Mouse (Mus musculus) hindbrain, embryonic 11.5 days (tissue): ENCODE data around the gene Cacnb1. TPM values are rescaled to one million over a fixed set of nuclear protein-coding genes. Genes with fewer than 3 reads are reported as not detected.

Experiments used
- ATAC-seq: fragments of 200-750 bp; cut with Nextera tagmentation; 2 replicates; pipeline ENCODE4 v1.8.0; 2017; ENCODE audit warnings: mild to moderate bottlenecking, moderate TSS enrichment, moderate library complexity; ENCODE audit not compliant: low FRiP score
- DNase-seq: peaks from one replicate; pipeline ENCODE4 v3.0.0-alpha.2; 2015; ENCODE audit warnings: low spot score
- H3K27ac ChIP-seq: fragments of 300-500 bp; sonication (generic); 2 replicates; pipeline ENCODE4 v1.5.1; 2014; ENCODE audit warnings: mild to moderate bottlenecking, low read depth, low read length
- H3K27me3 ChIP-seq: fragments of 300-500 bp; sonication (generic); 2 replicates; pipeline ENCODE4 v1.6.1; 2014; ENCODE audit warnings: mild to moderate bottlenecking, low read length, moderate library complexity, mixed read lengths; ENCODE audit not compliant: control insufficient read depth, insufficient read depth
- H3K36me3 ChIP-seq: fragments of 300-500 bp; sonication (generic); 2 replicates; pipeline ENCODE4 v1.6.1; 2014; ENCODE audit warnings: mild to moderate bottlenecking, low read length, moderate library complexity, mixed read lengths; ENCODE audit not compliant: control insufficient read depth, insufficient read depth
- H3K4me1 ChIP-seq: fragments of 300-500 bp; sonication (generic); replicated peaks from 2 replicates; pipeline ENCODE4 v1.6.1; 2014; ENCODE audit warnings: low read length, mixed read lengths; ENCODE audit not compliant: control insufficient read depth, insufficient read depth
- H3K4me2 ChIP-seq: fragments of 300-500 bp; sonication (generic); replicated peaks from 2 replicates; pipeline ENCODE4 v1.6.1; 2014; ENCODE audit warnings: mild to moderate bottlenecking, low read depth, low read length
- H3K4me3 ChIP-seq: fragments of 300-500 bp; sonication (generic); 2 replicates; pipeline ENCODE4 v1.5.1; 2014; ENCODE audit warnings: low read depth, low read length
- H3K9ac ChIP-seq: fragments of 300-500 bp; sonication (generic); 2 replicates; pipeline ENCODE4 v1.6.1; 2014; ENCODE audit warnings: low read depth, low read length
- H3K9me3 ChIP-seq: fragments of 300-500 bp; sonication (generic); 2 replicates; pipeline ENCODE4 v1.6.1; 2016; ENCODE audit warnings: low read length; ENCODE audit not compliant: control insufficient read depth
- WGBS: fragments of 180-500 bp; shearing (Covaris S2); extraction: QIAGEN DNeasy Blood & Tissue Kit; methylation state at CpG from one replicate; pipeline ENCODE4 v1.1.7; 2014; 5-methylcytosine and 5-hydroxymethylcytosine counted together
- polyA plus RNA-seq: library from polyadenylated mRNA; unstranded; fragments of >200 nt; fragmentation: Nextera tagmentation; extraction: Ambion mirVana; gene quantifications from 2 replicates; pipeline ENCODE4 v1.2.1, GENCODE M21; 2014

The Cacnb1 gene
- 13.1 and 18.3 TPM in 2 replicates for polyA plus RNA-seq

- WGBS: 1% methylated on average over 47 of the region's 52 CpGs
- H3K4me1 ChIP-seq: peaks cover 21% of the 10 kb centered on the region
Observed at GRCm38 (mm10) chr11:98022555-98023371, at the start of gene Cacnb1. Gene Cacnb1 (minus strand): TSS chr11:98023034.

GRCm38 (mm10) chr11:98067255-98067654, 44.4 kb upstream of the Cacnb1 start:
- no peaks in the 10 kb centered on the region for H3K4me1 ChIP-seq
- no peaks in the 10 kb centered on the region for H3K36me3 ChIP-seq
- no peaks in the 10 kb centered on the region for H3K27me3 ChIP-seq
- no peak overlapping the region for H3K27ac ChIP-seq
- no peak for ATAC-seq
- H3K9me3 ChIP-seq: no peaks in the 10 kb centered on the region
- no peak overlapping the region for H3K4me3 ChIP-seq
- no peak overlapping the region for H3K4me2 ChIP-seq
- H3K9ac ChIP-seq: no peak overlapping the region
- DNase-seq: no peak
- WGBS: 92% methylated on average over 21 of the region's 21 CpGs

More at GRCm38 (mm10) chr11:98022555-98023371, at the start of gene Cacnb1:
- Histone ChIP-seq H3K27me3 (no peaks in the 10 kb centered on the region), H3K4me2 (peak within 1 kb of the TSS; percentile 92), H3K36me3 (no peaks in the 10 kb centered on the region), H3K27ac (peak within 1 kb of the TSS; percentile 80), H3K9me3 (no peaks in the 10 kb centered on the region), H3K4me3 (peak within 1 kb of the TSS; percentile 85), H3K9ac (peak within 1 kb of the TSS; percentile 88)
- ATAC-seq: peak; percentile 64
- DNase-seq: peak; percentile 85

GRCm38 (mm10) chr11:98066201-98066600, 43.4 kb upstream of the Cacnb1 start:
- H3K27ac ChIP-seq: no peak overlapping the region
- 94% methylated on average over 12 of the region's 12 CpGs for WGBS
- H3K36me3 ChIP-seq: no peaks in the 10 kb centered on the region
- H3K27me3 ChIP-seq: no peaks in the 10 kb centered on the region
- no peaks in the 10 kb centered on the region for H3K9me3 ChIP-seq
- no peak for ATAC-seq
- no peak overlapping the region for H3K4me3 ChIP-seq
- no peak for DNase-seq
- no peak overlapping the region for H3K4me2 ChIP-seq
- no peaks in the 10 kb centered on the region for H3K4me1 ChIP-seq
- H3K9ac ChIP-seq: no peak overlapping the region

GRCm38 (mm10) chr11:98061904-98062562, 39.2 kb upstream of the Cacnb1 start:
- no peak overlapping the region for H3K4me2 ChIP-seq
- no peak for ATAC-seq
- no peak overlapping the region for H3K9ac ChIP-seq
- H3K27me3 ChIP-seq: no peaks in the 10 kb centered on the region
- H3K27ac ChIP-seq: no peak overlapping the region
- H3K4me1 ChIP-seq: no peaks in the 10 kb centered on the region; the same call in 1 of the 2 replicates
- no peaks in the 10 kb centered on the region for H3K9me3 ChIP-seq
- H3K4me3 ChIP-seq: no peak overlapping the region
- DNase-seq: no peak
- H3K36me3 ChIP-seq: no peaks in the 10 kb centered on the region
- WGBS: 63% methylated on average over 6 of the region's 6 CpGs

- no peaks in the 10 kb centered on the region; the same call in 1 of the 2 replicates for H3K4me1 ChIP-seq
- no peak overlapping the region for H3K9ac ChIP-seq
- H3K9me3 ChIP-seq: no peaks in the 10 kb centered on the region
- no peak overlapping the region for H3K4me2 ChIP-seq
- H3K4me3 ChIP-seq: no peak overlapping the region
- H3K27me3 ChIP-seq: no peaks in the 10 kb centered on the region
- DNase-seq: no peak
- ATAC-seq: no peak
- 78% methylated on average over 3 of the region's 3 CpGs for WGBS
- no peak overlapping the region for H3K27ac ChIP-seq
- no peaks in the 10 kb centered on the region for H3K36me3 ChIP-seq
Observed at GRCm38 (mm10) chr11:98061441-98061840, 38.6 kb upstream of the Cacnb1 start.

GRCm38 (mm10) chr11:98060104-98060692, 37.4 kb upstream of the Cacnb1 start:
- WGBS: 69% methylated on average over 5 of the region's 5 CpGs
- H3K27me3 ChIP-seq: no peaks in the 10 kb centered on the region
- H3K27ac ChIP-seq: no peak overlapping the region
- H3K4me2 ChIP-seq: no peak overlapping the region
- no peak overlapping the region for H3K4me3 ChIP-seq
- H3K4me1 ChIP-seq: no peaks in the 10 kb centered on the region; the same call in 1 of the 2 replicates
- H3K9ac ChIP-seq: no peak overlapping the region
- DNase-seq (no peak), ATAC-seq (no peak)
- no peaks in the 10 kb centered on the region for H3K9me3 ChIP-seq
- no peaks in the 10 kb centered on the region for H3K36me3 ChIP-seq

GRCm38 (mm10) chr11:98059662-98060061, 36.8 kb upstream of the Cacnb1 start:
- H3K9me3 ChIP-seq: no peaks in the 10 kb centered on the region
- H3K36me3 ChIP-seq: no peaks in the 10 kb centered on the region
- no peak overlapping the region for H3K4me2 ChIP-seq
- H3K27me3 ChIP-seq: peaks cover 2% of the 10 kb centered on the region; the same call in 1 of the 2 replicates
- WGBS: 59% methylated on average over 7 of the region's 7 CpGs
- no peak overlapping the region for H3K9ac ChIP-seq
- no peak overlapping the region for H3K27ac ChIP-seq
- no peak for ATAC-seq
- DNase-seq: peak; percentile 23
- H3K4me1 ChIP-seq: no peaks in the 10 kb centered on the region; the same call in 1 of the 2 replicates
- H3K4me3 ChIP-seq: no peak overlapping the region

- Histone ChIP-seq H3K4me3 (no peak overlapping the region), H3K36me3 (no peaks in the 10 kb centered on the region), H3K9ac (no peak overlapping the region), H3K4me2 (no peak overlapping the region), H3K27me3 (peaks cover 3% of the 10 kb centered on the region; the same call in 1 of the 2 replicates), H3K9me3 (no peaks in the 10 kb centered on the region), H3K27ac (no peak overlapping the region), H3K4me1 (no peaks in the 10 kb centered on the region; the same call in 1 of the 2 replicates)
- DNase-seq: no peak
- no peak for ATAC-seq
- 89% methylated on average over 5 of the region's 5 CpGs for WGBS
Observed at GRCm38 (mm10) chr11:98057998-98058397, 35.2 kb upstream of the Cacnb1 start.
